Mouse (Mus musculus) kidney, adult 2 months (tissue): Measurements from ENCODE around the gene Pced1a.

Experiments used
- CTCF ChIP-seq: fragments of 200-500 bp; conservative IDR thresholded peaks from 2 replicates; pipeline ENCODE4 v1.5.1; 2011; ENCODE audit warnings: low read depth, mild to moderate bottlenecking, control low read depth, low read length, moderate library complexity, mixed read lengths; ENCODE audit not compliant: insufficient read depth, insufficient read length
- POLR2A ChIP-seq: fragments of 200-500 bp; IDR thresholded peaks from one replicate; pipeline ENCODE4 v1.6.1; 2011; ENCODE audit warnings: low read depth, low read length, control low read depth

- TF ChIP-seq CTCF: no peak
- no peak for TF ChIP-seq POLR2A
Observed at GRCm38 (mm10) chr2:130454748-130455370, 30.4 kb upstream of the Pced1a start.
